Mouse (Mus musculus) intestine, postnatal 0 days (tissue): ENCODE results near the gene Phf23. TPM values are rescaled to one million over a fixed set of nuclear protein-coding genes. Genes with fewer than 3 reads are reported as not detected.
A peak's percentile ranks its signal among the peaks of the same experiment; 100 is the strongest.

Experiments used
- ATAC-seq: fragments of 200-750 bp; cut with Nextera tagmentation; 2 replicates; pipeline ENCODE4 v1.8.0; 2017; ENCODE audit warnings: mild to moderate bottlenecking, moderate TSS enrichment, moderate library complexity
- H3K27ac ChIP-seq: fragments of 300-500 bp; sonication (generic); 2 replicates; pipeline ENCODE4 v1.5.1; 2014; ENCODE audit warnings: mild to moderate bottlenecking, low read depth, low read length, moderate library complexity
- H3K27me3 ChIP-seq: fragments of 300-500 bp; sonication (generic); replicated peaks from 2 replicates; pipeline ENCODE4 v1.6.1; 2014; ENCODE audit warnings: low read length, mixed read lengths; ENCODE audit not compliant: control insufficient read depth, insufficient read depth
- H3K36me3 ChIP-seq: fragments of 300-500 bp; sonication (generic); 2 replicates; pipeline ENCODE4 v1.6.1; 2014; ENCODE audit warnings: mild to moderate bottlenecking, moderate library complexity; ENCODE audit not compliant: control insufficient read depth, insufficient read depth
- H3K4me1 ChIP-seq: fragments of 300-500 bp; sonication (generic); replicated peaks from 2 replicates; pipeline ENCODE4 v1.6.1; 2014; ENCODE audit warnings: antibody characterized with exemption, low read length, mixed read lengths; ENCODE audit not compliant: control insufficient read depth, insufficient read depth
- H3K4me2 ChIP-seq: fragments of 300-500 bp; sonication (generic); replicated peaks from 2 replicates; pipeline ENCODE4 v1.6.1; 2014; ENCODE audit warnings: low read depth, mild to moderate bottlenecking, moderate library complexity
- H3K4me3 ChIP-seq: fragments of 300-500 bp; sonication (generic); 2 replicates; pipeline ENCODE4 v1.5.1; 2014; ENCODE audit warnings: low read depth, low read length
- H3K9ac ChIP-seq: fragments of 300-500 bp; sonication (generic); 2 replicates; pipeline ENCODE4 v1.6.1; 2014; ENCODE audit warnings: mild to moderate bottlenecking, low read depth, low read length
- H3K9me3 ChIP-seq: fragments of 300-500 bp; sonication (generic); 2 replicates; pipeline ENCODE4 v1.6.1; 2016; ENCODE audit warnings: mixed run types; ENCODE audit not compliant: control insufficient read depth
- CTCF ChIP-seq: sonication (generic); IDR thresholded peaks from 2 replicates; pipeline ENCODE4 v1.5.1; 2016; ENCODE audit warnings: low read depth, mild to moderate bottlenecking, control low read depth, antibody characterized with exemption, moderate library complexity
- WGBS: fragments of 180-500 bp; shearing (Covaris S2); extraction: QIAGEN DNeasy Blood & Tissue Kit; methylation state at CpG from one replicate; pipeline ENCODE4 v1.1.7; 2014; 5-methylcytosine and 5-hydroxymethylcytosine counted together
- polyA plus RNA-seq: library from polyadenylated mRNA; unstranded; fragments of >200 nt; fragmentation: Nextera tagmentation; extraction: Ambion mirVana; gene quantifications from 2 replicates; pipeline ENCODE4 v1.2.1, GENCODE M21; 2015

Gene Phf23
- polyA plus RNA-seq, 1 experiment from 2014 or later, result 32.6 TPM

GRCm38 (mm10) chr11:70020731-70021263 is 25.2 kb downstream of the Phf23 start:
- Histone ChIP-seq H3K9me3 (no peaks in the 10 kb centered on the region), H3K4me2 (peak overlapping the region; percentile 71), H3K4me1 (0 out of 2 replicates have a peak, but pooled peaks cover 2% of the 10 kb centered on the region), H3K27me3 (peaks cover 18% of the 10 kb centered on the region), H3K36me3 (no peaks in the 10 kb centered on the region), H3K27ac (no peak overlapping the region), H3K4me3 (peak overlapping the region; percentile 45), H3K9ac (no peak overlapping the region; the same call in 1 of the 2 replicates)
- peak; percentile 79 for ATAC-seq
- WGBS, result 2% methylated on average over 8 of the region's 8 CpGs
- peak; percentile 77 for TF ChIP-seq CTCF

DNA sequence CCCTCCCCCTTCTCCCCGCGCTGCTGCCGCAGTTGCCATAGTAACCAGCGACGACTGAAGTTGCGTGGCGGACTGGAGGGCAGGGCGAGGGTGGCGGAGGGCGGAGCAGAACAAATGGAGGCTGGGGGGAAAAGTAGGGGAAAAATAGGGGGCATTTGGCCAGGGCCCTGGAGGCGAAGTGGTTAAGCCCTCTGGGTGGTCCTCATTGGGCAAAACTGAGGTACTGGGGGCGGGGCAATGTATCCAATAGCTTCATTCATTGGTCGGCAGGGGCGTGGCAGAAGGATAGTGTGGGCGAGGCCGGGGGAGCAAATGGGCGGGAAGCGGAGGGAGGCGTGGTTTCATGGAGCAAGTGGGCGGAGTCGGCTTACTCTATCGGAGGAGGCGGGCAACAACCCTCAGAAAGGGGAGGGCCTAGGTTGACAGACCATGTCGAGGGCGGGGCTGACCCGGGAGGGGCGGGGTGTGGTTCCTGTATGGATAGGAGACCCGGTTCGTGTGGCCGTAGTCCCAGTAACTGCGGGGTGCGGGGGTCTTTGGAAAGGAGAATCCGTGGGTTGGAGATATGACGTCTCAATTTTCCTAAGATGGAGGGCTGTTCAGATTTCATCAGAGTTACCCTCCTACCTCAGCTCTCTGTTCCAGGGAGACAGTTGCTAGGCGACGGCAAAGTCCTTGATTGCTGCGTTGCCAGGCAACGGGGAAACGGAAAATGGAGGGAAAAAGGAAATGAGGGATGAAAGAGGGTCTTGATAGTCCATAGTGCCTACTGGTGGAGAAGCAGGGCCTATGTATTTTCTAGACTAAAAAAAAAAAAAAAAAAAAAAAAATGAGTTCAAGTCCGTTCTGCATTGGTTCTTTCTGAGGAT is 25.9 kb downstream of the Phf23 start:
- 2% methylated on average over 40 of the region's 40 CpGs for WGBS
- ATAC-seq, result peak; percentile 77
- Histone ChIP-seq H3K4me3 (peak overlapping the region; percentile 45), H3K9me3 (no peaks in the 10 kb centered on the region), H3K4me1 (0 out of 2 replicates have a peak, but pooled peaks cover 2% of the 10 kb centered on the region), H3K27ac (no peak overlapping the region), H3K27me3 (peaks cover 20% of the 10 kb centered on the region), H3K36me3 (no peaks in the 10 kb centered on the region), H3K9ac (no peak overlapping the region; the same call in 1 of the 2 replicates), H3K4me2 (peak overlapping the region; percentile 71)
- 0 out of 2 replicates have a peak, but pooled peaks have one; percentile 17 for TF ChIP-seq CTCF

DNA sequence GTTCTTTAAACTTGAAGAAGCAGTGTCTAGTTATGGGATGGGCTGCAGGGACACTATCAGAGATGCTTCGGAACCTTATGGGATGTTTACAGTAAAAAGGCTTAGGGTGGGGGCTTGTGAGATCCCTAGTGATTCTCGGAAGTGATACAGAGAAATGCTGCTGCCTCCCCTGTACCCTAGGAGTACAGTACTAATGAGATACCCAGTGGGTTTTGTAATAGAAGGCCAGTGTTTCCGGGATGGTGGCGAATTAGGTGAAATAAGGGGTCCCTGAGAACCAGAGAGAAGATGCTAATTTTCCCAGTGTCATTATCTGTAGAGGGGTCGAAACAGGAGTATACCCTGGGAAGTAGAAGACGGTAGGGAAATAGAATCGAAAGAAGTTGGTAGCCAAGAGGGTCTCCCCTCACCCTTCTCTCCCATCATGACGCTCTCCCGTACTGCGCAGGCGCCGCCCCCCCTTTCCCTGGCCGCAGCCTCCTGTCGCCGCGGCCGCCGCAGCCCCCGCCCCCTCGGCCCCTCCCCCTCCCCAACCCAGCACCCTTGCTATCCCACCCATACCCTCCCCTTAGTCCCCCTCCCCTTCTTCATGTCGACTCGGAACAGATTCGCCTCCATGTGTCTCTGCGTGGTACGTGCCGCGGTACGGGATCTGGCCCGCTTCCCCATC is 28.0 kb downstream of the Phf23 start:
- H3K4me2 ChIP-seq, result peak overlapping the region; percentile 50
- ATAC-seq, result no peak
- WGBS, result 11% methylated on average over 25 of the region's 29 CpGs
- H3K4me3 ChIP-seq, result peak overlapping the region; percentile 20; the same call in 1 of the 2 replicates
- no peak overlapping the region for H3K27ac ChIP-seq
- H3K9ac ChIP-seq, result peak overlapping the region; percentile 7; the same call in 1 of the 2 replicates
- TF ChIP-seq CTCF, result no peak
- no peaks in the 10 kb centered on the region for H3K36me3 ChIP-seq
- no peaks in the 10 kb centered on the region for H3K9me3 ChIP-seq
- H3K4me1 ChIP-seq, result 0 out of 2 replicates have a peak, but pooled peaks cover 2% of the 10 kb centered on the region
- peaks cover 28% of the 10 kb centered on the region for H3K27me3 ChIP-seq

GRCm38 (mm10) chr11:70024151-70024514 is 28.6 kb downstream of the Phf23 start:
- Histone ChIP-seq H3K9me3 (no peaks in the 10 kb centered on the region), H3K4me3 (peak overlapping the region; percentile 20; the same call in 1 of the 2 replicates), H3K9ac (peak overlapping the region; percentile 7; the same call in 1 of the 2 replicates), H3K27ac (no peak overlapping the region), H3K27me3 (peaks cover 28% of the 10 kb centered on the region), H3K36me3 (no peaks in the 10 kb centered on the region), H3K4me2 (peak overlapping the region; percentile 50), H3K4me1 (0 out of 2 replicates have a peak, but pooled peaks cover 4% of the 10 kb centered on the region)
- no peak for TF ChIP-seq CTCF
- ATAC-seq, result no peak
- 24% methylated on average over 6 of the region's 6 CpGs for WGBS

GRCm38 (mm10) chr11:70026689-70027088 is 31.1 kb downstream of the Phf23 start:
- TF ChIP-seq CTCF, result no peak
- peak overlapping the region; percentile 21; the same call in 1 of the 2 replicates for H3K27ac ChIP-seq
- peak overlapping the region; percentile 55 for H3K4me2 ChIP-seq
- peaks cover 8% of the 10 kb centered on the region for H3K4me1 ChIP-seq
- no peaks in the 10 kb centered on the region for H3K9me3 ChIP-seq
- peaks cover 5% of the 10 kb centered on the region; the same call in 1 of the 2 replicates for H3K36me3 ChIP-seq
- 9% methylated on average over 19 of the region's 19 CpGs for WGBS
- H3K27me3 ChIP-seq, result peaks cover 28% of the 10 kb centered on the region
- H3K4me3 ChIP-seq, result peak overlapping the region; percentile 24
- H3K9ac ChIP-seq, result no peak overlapping the region
- peak; percentile 36; the same call in 1 of the 2 replicates for ATAC-seq

GRCm38 (mm10) chr11:70027397-70027796 is 31.8 kb downstream of the Phf23 start:
- Histone ChIP-seq H3K27ac (no peak overlapping the region), H3K9ac (no peak overlapping the region)

More at GRCm38 (mm10) chr11:70027397-70027796, 31.8 kb downstream of the Phf23 start:
- TF ChIP-seq CTCF, result no peak
- peak overlapping the region; percentile 24 for H3K4me3 ChIP-seq
- WGBS, result 60% methylated on average over 9 of the region's 9 CpGs
- H3K4me2 ChIP-seq, result peak overlapping the region; percentile 55
- H3K9me3 ChIP-seq, result no peaks in the 10 kb centered on the region
- no peak for ATAC-seq
- H3K36me3 ChIP-seq, result peaks cover 10% of the 10 kb centered on the region; the same call in 1 of the 2 replicates
- H3K4me1 ChIP-seq, result peaks cover 8% of the 10 kb centered on the region
- H3K27me3 ChIP-seq, result peaks cover 27% of the 10 kb centered on the region
